Mouse (Mus musculus) heart, embryonic 14.5 days (tissue): ENCODE measurements around the gene Mfap3l. TPM values are rescaled to one million over a fixed set of nuclear protein-coding genes. Genes with fewer than 3 reads are reported as not detected.
"Not testable (repeated sequence)": the region's sequence is repeated elsewhere in the genome, so short reads cannot be mapped to it uniquely, and the experiment has no call there.

ENCODE experiments used
- ATAC-seq: fragments of 200-750 bp; cut with Nextera tagmentation; 2 replicates; pipeline ENCODE4 v1.8.0; 2017; ENCODE audit warnings: low read depth, moderate TSS enrichment; ENCODE audit not compliant: insufficient number of reproducible peaks, insufficient read depth, low FRiP score
- H3K27ac ChIP-seq, 2 experiments: fragments of 200-500 bp in 1 of 2; fragments of 300-500 bp in 1 of 2; sonication (generic) in 1 of 2; replicated peaks in 1 of 2; 2 replicates each; pipeline ENCODE4 v1.5.1; 2012 to 2014; ENCODE audit warnings: low read depth in 2 of 2, low read length in 2 of 2, control low read depth in 1 of 2, mild to moderate bottlenecking in 1 of 2, mixed read lengths in 1 of 2; ENCODE audit not compliant: control insufficient read depth in 1 of 2, insufficient read depth in 1 of 2
- H3K27me3 ChIP-seq: fragments of 300-500 bp; sonication (generic); 2 replicates; pipeline ENCODE4 v1.6.1; 2014; ENCODE audit warnings: mild to moderate bottlenecking, low read length, control low read depth; ENCODE audit not compliant: control insufficient read depth, insufficient read depth
- H3K36me3 ChIP-seq: fragments of 300-500 bp; sonication (generic); 2 replicates; pipeline ENCODE4 v1.6.1; 2014; ENCODE audit warnings: mild to moderate bottlenecking, control low read depth, low read length, mixed read lengths; ENCODE audit not compliant: control insufficient read depth, insufficient read depth
- H3K4me1 ChIP-seq, 2 experiments: fragments of 200-500 bp in 1 of 2; fragments of 300-500 bp in 1 of 2; sonication (generic) in 1 of 2; 2 replicates each; pipeline ENCODE4 v1.6.1; 2012 to 2014; ENCODE audit warnings: low read length in 2 of 2, control low read depth in 1 of 2, mixed read lengths in 1 of 2; ENCODE audit not compliant: control insufficient read depth in 2 of 2, insufficient read depth in 2 of 2
- H3K4me2 ChIP-seq: fragments of 300-500 bp; sonication (generic); 2 replicates; pipeline ENCODE4 v1.6.1; 2014; ENCODE audit warnings: mild to moderate bottlenecking, low read length
- H3K4me3 ChIP-seq, 2 experiments: fragments of 200-500 bp in 1 of 2; fragments of 300-500 bp in 1 of 2; sonication (generic) in 1 of 2; 2 replicates each; pipeline ENCODE4 v1.5.1; 2012 to 2014; ENCODE audit warnings: low read length in 2 of 2, mild to moderate bottlenecking in 2 of 2, control low read depth in 1 of 2, low read depth in 1 of 2, moderate library complexity in 1 of 2; ENCODE audit not compliant: control insufficient read depth in 1 of 2, insufficient read depth in 1 of 2
- H3K9ac ChIP-seq: fragments of 300-500 bp; sonication (generic); 2 replicates; pipeline ENCODE4 v1.6.1; 2014; ENCODE audit warnings: mild to moderate bottlenecking, low read length
- H3K9me3 ChIP-seq: fragments of 300-500 bp; sonication (generic); 2 replicates; pipeline ENCODE4 v1.6.1; 2016; ENCODE audit warnings: low read length, control low read depth; ENCODE audit not compliant: control insufficient read depth
- WGBS: fragments of 180-500 bp; shearing (Covaris S2); extraction: QIAGEN DNeasy Blood & Tissue Kit; methylation state at CpG from one replicate; pipeline ENCODE4 v1.1.7; 2014; 5-methylcytosine and 5-hydroxymethylcytosine counted together
- polyA plus RNA-seq: library from polyadenylated mRNA; unstranded; fragments of >200 nt; fragmentation: Nextera tagmentation; extraction: Ambion mirVana; gene quantifications from 2 replicates; pipeline ENCODE4 v1.2.1, GENCODE M21; 2014

The Mfap3l gene
- polyA plus RNA-seq, 1 experiment from 2014 or later = 0.80 TPM

DNA sequence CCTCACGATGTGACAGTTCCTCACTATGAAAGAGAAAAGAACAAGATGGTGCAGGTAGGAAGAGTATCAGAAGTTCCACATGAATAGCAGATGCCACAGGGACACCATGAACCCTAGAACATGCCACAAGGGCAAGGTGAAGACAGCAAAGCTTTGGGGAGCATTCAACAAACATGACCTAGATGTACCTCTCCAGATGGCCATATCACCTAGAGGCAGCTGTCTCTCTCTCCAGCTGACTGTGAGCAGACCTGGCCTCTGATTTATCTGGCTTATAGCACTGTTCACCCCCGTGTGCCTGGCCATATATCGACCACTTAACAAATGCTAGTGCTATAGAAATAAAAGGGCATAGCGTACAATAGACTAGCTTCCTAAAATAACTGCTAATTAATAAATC is 17.5 kb downstream of the Mfap3l start:
- no peak for ATAC-seq
- H3K27me3 ChIP-seq = no peaks in the 10 kb centered on the region

DNA sequence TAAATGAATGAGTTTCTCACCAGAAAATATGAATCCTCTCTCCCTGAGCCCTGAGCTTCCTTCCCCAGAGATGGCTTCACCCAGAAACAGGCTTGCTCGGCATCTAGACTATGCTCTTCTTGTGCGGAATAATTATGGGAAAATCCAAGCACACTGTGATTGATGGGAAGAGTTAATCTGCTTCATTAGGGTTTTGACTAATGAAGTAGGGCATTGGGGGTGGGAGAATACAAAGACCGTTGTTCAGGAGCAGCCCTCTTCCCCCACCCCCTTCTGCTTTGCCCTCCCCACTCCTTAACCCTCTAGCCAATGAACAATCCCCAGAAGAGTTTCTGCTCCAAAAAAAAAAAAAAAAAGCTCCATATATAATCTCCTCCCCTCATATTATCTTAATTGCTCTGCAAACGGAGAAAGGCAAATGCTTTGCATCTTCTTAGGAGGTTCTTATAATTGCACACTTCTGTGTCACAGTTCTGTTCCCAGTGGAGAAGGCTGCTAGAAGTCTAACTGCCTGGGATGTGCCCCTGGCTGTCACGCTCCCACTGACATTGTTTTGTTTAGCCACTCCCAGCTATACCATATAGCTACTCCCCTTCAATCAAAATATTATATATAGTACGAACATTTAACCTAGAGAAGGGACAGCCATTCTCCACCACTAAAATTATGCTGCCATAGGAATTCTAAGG is 24.9 kb downstream of the Mfap3l start:
- no peak overlapping the region for H3K9ac ChIP-seq
- no peak overlapping the region for H3K4me3 ChIP-seq
- H3K4me1 ChIP-seq = no peaks in the 10 kb centered on the region
- H3K4me2 ChIP-seq = no peak overlapping the region
- ATAC-seq = no peak
- WGBS = 79% methylated on average over 6 of the region's 6 CpGs
- H3K27me3 ChIP-seq = no peaks in the 10 kb centered on the region
- H3K9me3 ChIP-seq = no peaks in the 10 kb centered on the region
- no peak overlapping the region for H3K27ac ChIP-seq
- H3K36me3 ChIP-seq = no peaks in the 10 kb centered on the region

More for the DNA sequence above, 17.5 kb downstream of the Mfap3l start:
- Histone ChIP-seq H3K4me3 (no peak overlapping the region), H3K4me1 (no peaks in the 10 kb centered on the region), H3K27ac (no peak overlapping the region), H3K4me2 (no peak overlapping the region), H3K9ac (no peak overlapping the region), H3K36me3 (no peaks in the 10 kb centered on the region), H3K9me3 (no peaks in the 10 kb centered on the region)
- WGBS = 74% methylated on average over 4 of the region's 4 CpGs

DNA sequence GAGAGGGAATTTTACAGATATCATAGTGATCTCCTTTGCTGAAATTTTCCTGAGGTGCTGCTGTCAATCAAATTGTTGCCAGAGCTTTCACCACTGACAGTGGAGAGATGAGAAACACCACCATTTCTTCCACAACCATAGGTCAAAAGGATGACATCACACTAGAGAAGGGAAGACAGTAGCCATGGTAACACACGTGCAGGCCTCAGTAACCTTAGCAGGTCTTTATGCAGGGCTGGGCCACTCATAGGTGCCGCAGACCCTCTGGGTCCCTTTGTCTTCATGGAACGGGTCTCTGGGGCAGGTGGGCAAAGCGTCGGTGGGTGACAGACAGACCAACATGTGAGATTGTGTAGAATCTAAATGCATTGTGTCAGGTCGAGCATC is 25.5 kb downstream of the Mfap3l start:
- Histone ChIP-seq H3K4me3 (no peak overlapping the region), H3K36me3 (no peaks in the 10 kb centered on the region), H3K9me3 (no peaks in the 10 kb centered on the region), H3K4me2 (no peak overlapping the region), H3K27ac (no peak overlapping the region), H3K4me1 (no peaks in the 10 kb centered on the region), H3K9ac (no peak overlapping the region), H3K27me3 (no peaks in the 10 kb centered on the region)
- no peak for ATAC-seq
- WGBS = 79% methylated on average over 6 of the region's 6 CpGs

DNA sequence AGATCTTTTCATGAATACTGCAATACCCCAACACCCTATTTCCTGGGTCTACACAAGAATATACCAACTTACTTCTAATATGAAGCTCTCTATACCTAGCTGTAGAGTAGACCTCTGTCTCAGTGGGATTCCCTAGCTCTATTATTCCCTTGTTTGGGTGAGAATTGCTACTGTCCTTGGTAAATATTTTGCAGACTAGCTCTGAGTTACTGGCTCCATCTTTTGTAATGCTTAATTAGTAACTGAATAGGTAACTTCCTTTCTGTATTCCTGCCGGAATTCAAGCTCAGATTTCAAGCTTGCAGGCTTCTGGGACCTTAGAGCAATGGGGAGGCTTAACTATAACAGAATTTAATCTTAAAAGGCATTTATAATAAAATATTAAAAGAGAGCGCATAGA is 26.1 kb downstream of the Mfap3l start:
- H3K36me3 ChIP-seq, H3K9me3 ChIP-seq, H3K4me3 ChIP-seq, H3K27ac ChIP-seq, H3K4me1 ChIP-seq, H3K9ac ChIP-seq, H3K4me2 ChIP-seq, H3K27me3 ChIP-seq, ATAC-seq: not testable (repeated sequence)
- 74% methylated on average over 2 of the region's 2 CpGs for WGBS

DNA sequence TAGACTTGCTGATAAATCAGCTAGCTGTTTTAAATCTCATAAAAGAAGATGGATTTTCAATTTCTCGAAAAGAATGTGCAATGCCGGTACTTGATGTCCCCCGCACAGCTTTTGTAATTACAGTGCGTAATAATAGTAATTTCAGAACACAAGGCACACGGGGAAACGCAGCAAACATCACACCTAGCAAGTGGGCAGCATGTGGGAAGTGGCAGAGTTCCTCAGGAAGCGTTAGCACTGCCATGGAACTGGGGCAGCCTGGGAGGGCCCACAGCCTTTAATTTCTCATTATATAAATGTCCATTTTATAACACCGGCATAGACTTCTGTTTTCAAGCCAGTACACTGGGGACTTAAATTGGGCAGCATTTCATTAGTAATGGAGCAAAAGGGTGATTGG is 27.1 kb downstream of the Mfap3l start:
- H3K27ac ChIP-seq = no peak overlapping the region
- no peaks in the 10 kb centered on the region for H3K36me3 ChIP-seq
- WGBS = 89% methylated on average over 8 of the region's 8 CpGs
- no peak overlapping the region for H3K4me2 ChIP-seq
- H3K4me1 ChIP-seq = no peaks in the 10 kb centered on the region
- no peak overlapping the region for H3K9ac ChIP-seq
- H3K27me3 ChIP-seq = no peaks in the 10 kb centered on the region
- no peak overlapping the region for H3K4me3 ChIP-seq
- no peaks in the 10 kb centered on the region for H3K9me3 ChIP-seq
- no peak for ATAC-seq

DNA sequence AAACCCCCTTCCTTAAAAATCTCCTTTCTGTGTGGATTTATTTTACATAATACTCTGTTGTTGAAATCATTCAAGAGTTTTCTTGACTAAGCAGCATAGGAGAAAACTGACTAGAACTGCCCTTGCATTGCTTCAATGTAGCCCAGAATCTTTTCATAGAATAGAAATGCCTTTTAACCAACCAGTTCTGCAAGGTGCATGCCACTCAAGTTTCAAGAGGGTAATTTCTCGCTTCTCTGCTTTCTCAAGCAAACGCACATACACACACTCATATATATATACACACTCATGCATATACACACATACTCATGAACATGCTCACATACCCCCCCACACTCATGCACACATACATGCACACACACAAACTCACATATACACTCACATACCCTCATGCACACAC is 28.6 kb downstream of the Mfap3l start:
- Histone ChIP-seq H3K4me2 (no peak overlapping the region), H3K9me3 (no peaks in the 10 kb centered on the region), H3K36me3 (no peaks in the 10 kb centered on the region), H3K4me1 (no peaks in the 10 kb centered on the region), H3K9ac (no peak overlapping the region), H3K4me3 (no peak overlapping the region), H3K27ac (no peak overlapping the region), H3K27me3 (no peaks in the 10 kb centered on the region)
- ATAC-seq = no peak
- 87% methylated on average over 2 of the region's 2 CpGs for WGBS

DNA sequence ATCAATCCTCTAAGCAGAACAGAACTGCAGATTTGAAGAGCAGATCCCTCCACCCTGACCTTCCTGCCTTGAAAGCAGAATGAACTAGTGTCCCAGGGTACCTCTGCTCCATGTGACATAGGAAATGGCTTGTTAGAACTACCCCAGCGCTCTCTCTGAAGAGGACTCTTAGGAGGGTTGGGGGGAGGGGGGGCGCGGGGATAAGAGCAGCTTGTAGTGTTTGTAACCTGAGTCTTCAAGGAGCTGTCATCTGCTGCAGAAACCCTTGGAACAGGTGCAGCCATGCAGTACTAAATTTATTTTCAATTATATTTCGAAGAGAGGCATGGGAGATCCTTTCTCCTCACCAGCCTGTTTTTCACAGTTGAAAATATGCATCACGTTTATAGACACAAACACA is 30.9 kb downstream of the Mfap3l start:
- Histone ChIP-seq H3K27me3 (no peaks in the 10 kb centered on the region), H3K27ac (no peak overlapping the region), H3K4me2 (no peak overlapping the region), H3K9me3 (no peaks in the 10 kb centered on the region), H3K4me3 (no peak overlapping the region), H3K9ac (no peak overlapping the region), H3K4me1 (no peaks in the 10 kb centered on the region), H3K36me3 (no peaks in the 10 kb centered on the region)
- 56% methylated on average over 5 of the region's 5 CpGs for WGBS
- ATAC-seq = no peak

DNA sequence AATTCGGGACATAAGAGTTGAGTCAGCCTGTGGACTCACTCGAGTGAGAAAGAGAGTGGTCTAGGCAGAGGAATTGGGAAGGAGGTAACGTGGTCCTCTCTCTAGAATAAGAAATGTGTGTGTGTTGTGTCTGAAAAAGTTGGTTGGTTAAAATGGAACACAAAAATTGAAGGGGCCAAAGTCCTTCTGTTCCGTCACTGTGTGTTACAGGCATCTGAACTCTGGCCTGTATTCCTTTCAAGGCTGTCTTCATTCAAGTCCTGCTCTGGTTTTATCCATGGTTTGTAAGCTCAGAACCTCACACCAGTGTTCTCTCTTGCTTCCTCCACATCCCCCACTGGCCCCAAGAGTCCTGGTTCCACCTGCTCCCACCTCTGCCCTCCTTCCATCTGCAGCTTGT is 33.2 kb downstream of the Mfap3l start:
- Histone ChIP-seq H3K27ac (no peak overlapping the region), H3K36me3 (no peaks in the 10 kb centered on the region), H3K9me3 (no peaks in the 10 kb centered on the region), H3K4me3 (no peak overlapping the region), H3K4me1 (no peaks in the 10 kb centered on the region), H3K4me2 (no peak overlapping the region), H3K27me3 (no peaks in the 10 kb centered on the region), H3K9ac (no peak overlapping the region)
- WGBS = 79% methylated on average over 4 of the region's 4 CpGs
- ATAC-seq = no peak
